In the genomic region with DNA sequence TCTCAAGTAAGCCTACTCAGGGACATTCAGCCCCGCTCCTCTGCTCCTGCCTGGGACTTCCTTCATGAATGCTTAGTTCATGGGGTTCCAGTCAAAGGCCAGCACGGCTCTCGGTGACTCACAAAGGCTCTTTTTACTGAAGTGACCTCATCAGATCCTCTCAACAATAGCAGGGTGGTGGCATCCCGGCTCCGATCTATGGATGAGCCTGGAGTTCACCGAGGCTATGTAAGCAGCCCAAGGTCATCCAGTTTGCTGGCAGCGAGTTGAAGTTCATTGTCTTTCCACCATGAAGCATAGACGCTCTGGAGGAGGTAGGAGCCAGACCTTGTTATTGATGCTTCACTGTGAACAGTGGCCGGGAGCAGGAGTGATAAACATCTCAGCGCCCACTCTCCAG, we compare ENCODE assay signal across 20 mouse cellular contexts. TPM values are rescaled to one million over a fixed set of nuclear protein-coding genes. Genes with fewer than 3 reads are reported as not detected.
DNase-seq lines count a peak whose midpoint lies in the region; ATAC-seq and TF ChIP-seq lines count a peak whose summit lies in the region.
"Had no signal": no experiment of that assay in that cellular context is flagged by ENCODE, and none has a peak within 500 bp of the region (broad histone marks: within the 10 kb centered on the region; RNA-seq: fewer than 3 reads in every experiment).

No protein-coding gene starts in this region.

- no peak overlapping the region for H3K4me3 ChIP-seq in layer of hippocampus, adult 2 months
- H3K4me3 ChIP-seq: embryonic facial prominence, embryonic 13.5 days; forebrain, embryonic 13.5 days; stomach, embryonic 15.5 days had no signal

- no peak for DNase-seq in frontal cortex, postnatal 10 days (ENCODE audit: low spot score in 2 of 2)
- DNase-seq in layer of hippocampus, adult 2 months (ENCODE audit: low spot score in 2 of 2): no peak
- DNase-seq in layer of hippocampus, adult 9-10 months (ENCODE audit: low spot score): no peak
- peak; percentile 44 for DNase-seq in retina, postnatal 1 day
- no peak for DNase-seq in retina, embryonic 14.5 days (ENCODE audit: low spot score)
- peak; percentile 59 for DNase-seq in telencephalon, adult 2 months (ENCODE audit: low read depth, low spot score)
- no peak for DNase-seq in right cerebral cortex, postnatal 10 days (ENCODE audit: low spot score in 2 of 2)
- DNase-seq: adrenal gland, postnatal 10 days; cerebellum, adult 8-10 months; gastrocnemius, postnatal 25 days; kidney, adult 9 months; right cerebral cortex, postnatal 14 days had no signal

- peak overlapping the region; percentile 81 for H3K27ac ChIP-seq in layer of hippocampus, adult 2 months
- H3K27ac ChIP-seq: embryonic facial prominence, embryonic 13.5 days; forebrain, embryonic 13.5 days; hindbrain, postnatal 0 days; stomach, embryonic 15.5 days had no signal

- TF ChIP-seq CTCF in layer of hippocampus, adult 2 months (conservative IDR thresholded peaks at IDR 0.05): no peak

- ATAC-seq in frontal cortex, adult (ENCODE audit: low TSS enrichment): peak; percentile 14; the same call in 1 of the 2 replicates
- ATAC-seq: CD4-positive, CD25-positive, alpha-beta regulatory T cell, adult 4 months; forebrain, embryonic 13.5 days; hindbrain, postnatal 0 days; Patski had no signal

RNA-seq across cellular contexts. Expression of a gene that starts 3.6 kb away (rescaled TPM):
- 1 to 10 TPM; 2.9 to 3.2 TPM for total RNA-seq in layer of hippocampus, adult 2 months (2021)

RNA-seq across cellular contexts. Expression of a gene that starts 16.9 kb away (rescaled TPM):
- total RNA-seq in layer of hippocampus, adult 2 months (2021): 10 to 100 TPM; 11.8 to 12.1 TPM

RNA-seq across cellular contexts. Expression of a gene that starts 35.6 kb away (rescaled TPM):
- total RNA-seq in layer of hippocampus, adult 2 months (2021): 1 to 10 TPM in 1 of 2 experiments, under 1 TPM in 1; 0.97 to 1.3 TPM
- total RNA-seq: gastrocnemius, postnatal 25 days; megakaryocyte-erythroid progenitor cell, adult 5-6 weeks had no signal

RNA-seq across cellular contexts. Expression of a gene that starts 53.3 kb away (rescaled TPM):
- total RNA-seq in layer of hippocampus, adult 2 months (2021): 1 to 10 TPM; 1.4 to 1.6 TPM
- total RNA-seq: megakaryocyte-erythroid progenitor cell, adult 5-6 weeks had no signal

Comparison
In these comparisons a context has a peak if more than half of its experiments do, and no peak if none do; other contexts are left out.
1. DNase-seq: peak in retina, postnatal 1 day (single experiment) and telencephalon, adult 2 months (single experiment); none in frontal cortex, postnatal 10 days (0 of 2), layer of hippocampus, adult 2 months (0 of 2), layer of hippocampus, adult 9-10 months (single experiment), retina, embryonic 14.5 days (single experiment) and right cerebral cortex, postnatal 10 days (0 of 2).